Mouse (Mus musculus) heart, adult 2 months (tissue): ENCODE results near the gene Zpbp. TPM values are rescaled to one million over a fixed set of nuclear protein-coding genes. Genes with fewer than 3 reads are reported as not detected.

Source experiments
- DNase-seq, 2 experiments: peaks; one replicate each; pipeline ENCODE4 v3.0.0; 2021
- H3K27ac ChIP-seq: fragments of 200-600 bp; 2 replicates; pipeline ENCODE4 v1.8.1; 2022
- H3K27me3 ChIP-seq: fragments of 200-500 bp; 2 replicates; pipeline ENCODE4 v1.6.1; 2012; ENCODE audit warnings: mild to moderate bottlenecking, low read length, inconsistent platforms, mixed read lengths; ENCODE audit not compliant: control insufficient read depth, insufficient read depth
- H3K36me3 ChIP-seq: fragments of 200-500 bp; 2 replicates; pipeline ENCODE4 v1.6.1; 2012; ENCODE audit warnings: low read length, inconsistent platforms; ENCODE audit not compliant: control insufficient read depth, insufficient read depth
- H3K4me1 ChIP-seq: fragments of 200-500 bp; 2 replicates; pipeline ENCODE4 v1.6.1; 2011; ENCODE audit warnings: low read length; ENCODE audit not compliant: control insufficient read depth, insufficient read depth
- H3K4me3 ChIP-seq: fragments of 200-600 bp; 2 replicates; pipeline ENCODE4 v1.8.1; 2022
- H3K79me2 ChIP-seq: fragments of 200-500 bp; replicated peaks from 2 replicates; pipeline ENCODE4 v1.6.1; 2012; ENCODE audit warnings: mild to moderate bottlenecking, inconsistent platforms, low read length, moderate library complexity, mixed read lengths; ENCODE audit not compliant: control insufficient read depth, insufficient read depth
- H3K9ac ChIP-seq: fragments of 200-500 bp; 2 replicates; pipeline ENCODE4 v1.6.1; 2012; ENCODE audit warnings: low read depth, mild to moderate bottlenecking, control low read depth, inconsistent platforms, low read length, mixed read lengths
- CTCF ChIP-seq: fragments of 200-600 bp; IDR thresholded peaks from 2 replicates; pipeline ENCODE4 v1.8.1; 2022; ENCODE audit warnings: antibody characterized with exemption, mild to moderate bottlenecking, moderate library complexity
- EP300 ChIP-seq: fragments of 200-500 bp; IDR thresholded peaks from 2 replicates; pipeline ENCODE4 v1.6.1; 2011; ENCODE audit warnings: low read depth, low read length, control low read depth; ENCODE audit not compliant: insufficient read depth
- POLR2A ChIP-seq: fragments of 200-500 bp; IDR thresholded peaks from 2 replicates; pipeline ENCODE4 v1.6.1; 2011; ENCODE audit warnings: mild to moderate bottlenecking, low read depth, low read length, control low read depth; ENCODE audit not compliant: insufficient read depth
- WGBS: fragments of 180-500 bp; shearing (Covaris S2); methylation state at CpG from one replicate; pipeline ENCODE4 v1.1.7; 2018; 5-methylcytosine and 5-hydroxymethylcytosine counted together
- intact Hi-C: fragments of 180-260 bp; cut with DNase I; formaldehyde crosslinking; loops from one replicate; pipeline ENCODE4 v1.15.1; 2025
- polyA plus RNA-seq: library from polyadenylated mRNA; depleted of rRNA; stranded (reverse); fragments of >200 nt; gene quantifications from 2 replicates; pipeline ENCODE4 v1.2.3, GENCODE M21; 2012
- total RNA-seq, 2 experiments: library from RNA; stranded (reverse); gene quantifications; 2 replicates each; pipeline ENCODE4 v1.2.3; 2021

Gene Zpbp
- total and polyA plus RNA-seq, 3 experiments, result 0.16 to 0.60 (median 0.52) TPM

GRCm38 (mm10) chr11:11484378-11484777 lies 22.2 kb upstream of the Zpbp start:
- intact Hi-C loops, result no loop called here
- Histone ChIP-seq H3K27me3 (no peaks in the 10 kb centered on the region), H3K79me2 (no peaks in the 10 kb centered on the region), H3K4me3 (no peak overlapping the region), H3K27ac (no peak overlapping the region), H3K4me1 (no peaks in the 10 kb centered on the region), H3K36me3 (no peaks in the 10 kb centered on the region), H3K9ac (no peak overlapping the region)
- no peak for DNase-seq
- 47% methylated on average over 8 of the region's 8 CpGs for WGBS
- TF ChIP-seq CTCF, result no peak
- no peak for TF ChIP-seq EP300
- TF ChIP-seq POLR2A, result no peak

GRCm38 (mm10) chr11:11468924-11469323 lies 6.7 kb upstream of the Zpbp start:
- Histone ChIP-seq H3K4me3 (no peak overlapping the region), H3K36me3 (no peaks in the 10 kb centered on the region), H3K4me1 (no peaks in the 10 kb centered on the region), H3K79me2 (no peaks in the 10 kb centered on the region), H3K9ac (no peak overlapping the region), H3K27ac (no peak overlapping the region), H3K27me3 (no peaks in the 10 kb centered on the region)
- intact Hi-C loops, result loop anchor here (10.0 kb wide), 1 partner anchor 506 kb away; no protein-coding TSS in a partner anchor
- DNase-seq, result no peak
- no peak for TF ChIP-seq CTCF
- no peak for TF ChIP-seq POLR2A
- no peak for TF ChIP-seq EP300

DNA sequence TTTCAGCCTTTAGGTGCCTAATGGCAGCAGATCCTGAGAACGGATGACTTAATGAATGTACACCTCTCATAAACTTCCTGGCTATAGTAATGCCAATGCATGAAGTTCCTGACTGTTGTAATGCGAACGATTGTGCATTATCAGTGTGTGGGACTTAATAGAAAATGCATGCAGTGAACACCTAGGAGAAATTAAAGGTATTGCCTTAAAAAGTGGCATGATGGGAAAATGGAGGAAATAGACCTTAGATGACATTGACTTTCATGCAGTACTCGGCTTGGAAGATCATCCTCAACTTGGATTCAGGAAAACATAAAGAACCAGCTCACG lies 318 bp upstream of the Zpbp start:
- Histone ChIP-seq H3K4me3 (peak overlapping the region; percentile 46), H3K79me2 (no peaks in the 10 kb centered on the region), H3K4me1 (no peaks in the 10 kb centered on the region), H3K27me3 (no peaks in the 10 kb centered on the region), H3K36me3 (no peaks in the 10 kb centered on the region), H3K27ac (no peak overlapping the region; the same call in 1 of the 2 replicates), H3K9ac (no peak overlapping the region)
- DNase-seq, result no peak
- intact Hi-C loops, result loop anchor here (10.0 kb wide), 1 partner anchor 512 kb away; no protein-coding TSS in a partner anchor
- TF ChIP-seq POLR2A, result no peak
- no peak for TF ChIP-seq CTCF
- no peak for TF ChIP-seq EP300
- WGBS, result 75% methylated on average over 5 of the region's 5 CpGs

GRCm38 (mm10) chr11:11455037-11455436 lies 7.2 kb downstream of the Zpbp start:
- intact Hi-C loops, result no loop called here
- TF ChIP-seq CTCF, result peak; percentile 63
- TF ChIP-seq EP300, result no peak
- TF ChIP-seq POLR2A, result no peak
- H3K27me3 ChIP-seq, result no peaks in the 10 kb centered on the region
- H3K4me1 ChIP-seq, result no peaks in the 10 kb centered on the region
- no peak overlapping the region for H3K4me3 ChIP-seq
- H3K27ac ChIP-seq, result no peak overlapping the region
- no peak overlapping the region for H3K9ac ChIP-seq
- no peak for DNase-seq
- no peaks in the 10 kb centered on the region for H3K36me3 ChIP-seq
- no peaks in the 10 kb centered on the region for H3K79me2 ChIP-seq
- WGBS, result 30% methylated on average over 2 of the region's 2 CpGs

GRCm38 (mm10) chr11:11417356-11417755 lies 44.9 kb downstream of the Zpbp start:
- intact Hi-C loops, result no loop called here
- Histone ChIP-seq H3K27ac (no peak overlapping the region), H3K9ac (no peak overlapping the region), H3K4me1 (no peaks in the 10 kb centered on the region), H3K27me3 (no peaks in the 10 kb centered on the region), H3K79me2 (no peaks in the 10 kb centered on the region), H3K36me3 (no peaks in the 10 kb centered on the region), H3K4me3 (no peak overlapping the region)
- 67% methylated on average over 2 of the region's 2 CpGs for WGBS
- no peak for DNase-seq
- no peak for TF ChIP-seq CTCF
- TF ChIP-seq POLR2A, result no peak
- TF ChIP-seq EP300, result no peak

GRCm38 (mm10) chr11:11414188-11414587 lies 48.0 kb downstream of the Zpbp start:
- no peak for DNase-seq
- no peak for TF ChIP-seq CTCF
- no peak for TF ChIP-seq POLR2A
- no peak for TF ChIP-seq EP300
- no peak overlapping the region for H3K4me3 ChIP-seq
- H3K27ac ChIP-seq, result no peak overlapping the region
- WGBS, result 73% methylated on average over 5 of the region's 5 CpGs
- no peaks in the 10 kb centered on the region for H3K36me3 ChIP-seq
- H3K27me3 ChIP-seq, result no peaks in the 10 kb centered on the region
- no peak overlapping the region for H3K9ac ChIP-seq
- no peaks in the 10 kb centered on the region for H3K4me1 ChIP-seq
- no peaks in the 10 kb centered on the region for H3K79me2 ChIP-seq
- intact Hi-C loops, result no loop called here
